Mouse (Mus musculus) liver (tissue): ENCODE measurements around the gene Pitx1.

Experiments used
- DNase-seq: peaks from one replicate; pipeline ENCODE4 v3.0.0-alpha.2; 2020; ENCODE audit warnings: mixed read lengths

The Pitx1 gene

GRCm38 (mm10) chr13:55830081-55830832 lies 5.7 kb downstream of the Pitx1 start:
- DNase-seq = no peak

- DNase-seq = no peak
These were observed 6.9 kb downstream of the Pitx1 start for GRCm38 (mm10) chr13:55829018-55829655.

- no peak for DNase-seq
These were observed 7.6 kb downstream of the Pitx1 start for GRCm38 (mm10) chr13:55828141-55829017.

- DNase-seq = no peak
These were observed 8.3 kb downstream of the Pitx1 start for GRCm38 (mm10) chr13:55827679-55828140.

- DNase-seq = no peak
These were observed 9.0 kb downstream of the Pitx1 start for GRCm38 (mm10) chr13:55826796-55827678.

GRCm38 (mm10) chr13:55826008-55826671 lies 9.9 kb downstream of the Pitx1 start:
- no peak for DNase-seq

- no peak for DNase-seq
These were observed 10.7 kb downstream of the Pitx1 start for GRCm38 (mm10) chr13:55825245-55825681.

GRCm38 (mm10) chr13:55824151-55824945 lies 11.6 kb downstream of the Pitx1 start:
- DNase-seq = no peak

- no peak for DNase-seq
These were observed 13.5 kb downstream of the Pitx1 start for GRCm38 (mm10) chr13:55822499-55822898.

GRCm38 (mm10) chr13:55814834-55815233 lies 21.2 kb downstream of the Pitx1 start:
- DNase-seq = no peak

GRCm38 (mm10) chr13:55813490-55814016 lies 22.4 kb downstream of the Pitx1 start:
- DNase-seq = no peak

- DNase-seq = no peak
These were observed 25.0 kb downstream of the Pitx1 start for GRCm38 (mm10) chr13:55810947-55811346.

- no peak for DNase-seq
These were observed 26.3 kb downstream of the Pitx1 start for GRCm38 (mm10) chr13:55809707-55810106.

GRCm38 (mm10) chr13:55809041-55809623 lies 26.9 kb downstream of the Pitx1 start:
- no peak for DNase-seq

- DNase-seq = no peak
These were observed 32.0 kb downstream of the Pitx1 start for GRCm38 (mm10) chr13:55803973-55804372.

GRCm38 (mm10) chr13:55801246-55801645 lies 34.7 kb downstream of the Pitx1 start:
- no peak for DNase-seq

- DNase-seq = no peak
These were observed 49.9 kb downstream of the Pitx1 start for GRCm38 (mm10) chr13:55786120-55786519.

GRCm38 (mm10) chr13:55784268-55784667 lies 51.7 kb downstream of the Pitx1 start, which contains the start of gene Catsper3:
Gene Catsper3 (plus strand): TSS chr13:55784568.
- DNase-seq = no peak

GRCm38 (mm10) chr13:55775056-55775455 lies 60.9 kb downstream of the Pitx1 start:
- no peak for DNase-seq
